Mouse (Mus musculus): ENCODE measurements around the gene Errfi1.

GRCm38 (mm10) chr4:150875393-150875792, 21.7 kb downstream of the Errfi1 start:
- no peak for TF ChIP-seq CTCF (IDR thresholded peaks at IDR 0.05; ENCODE audit: low read depth, low read length)
- TF ChIP-seq POLR2A (IDR thresholded peaks at IDR 0.05; ENCODE audit: insufficient read depth, low read length): no peak
- no peak for TF ChIP-seq EP300 (IDR thresholded peaks at IDR 0.05; ENCODE audit: insufficient read depth, low read depth, low read length)
